Mouse (Mus musculus): ENCODE results near the gene Tas2r140. TPM values are rescaled to one million over a fixed set of nuclear protein-coding genes. Genes with fewer than 3 reads are reported as not detected.
A peak's percentile ranks its signal among the peaks of the same experiment; 100 is the strongest.

Tas2r140 gene
- not detected in 2 replicates for polyA plus RNA-seq (2016; fragmentation: Nextera tagmentation; extraction: Ambion mirVana)

DNA sequence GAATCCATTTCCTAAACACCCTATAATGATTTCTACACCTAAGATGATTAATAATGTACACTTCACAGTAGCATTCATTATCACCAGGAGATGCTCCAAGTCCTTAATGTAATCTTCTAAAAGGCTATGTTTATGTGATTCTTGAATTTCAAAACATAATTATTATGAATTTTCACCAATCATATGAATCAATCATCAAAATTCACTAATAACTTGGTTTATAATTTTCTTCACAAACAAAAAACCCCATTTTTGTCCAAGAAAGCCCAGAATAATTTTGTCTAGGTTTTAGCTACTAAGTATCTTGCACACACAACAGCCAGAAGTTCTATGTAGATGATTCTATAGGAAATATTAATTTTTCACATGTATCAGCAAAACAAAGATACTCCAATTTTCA lies at the start of gene Tas2r140:
TSS of gene Tas2r140 (minus strand) at position 101 of the 400 bp plus-strand sequence.
- Histone ChIP-seq H3K9me3 (no peaks in the 10 kb centered on the region), H3K36me3 (no peaks in the 10 kb centered on the region), H3K4me2 (replicated peaks) (no peak within 1 kb of the TSS), H3K4me3 (no peak within 1 kb of the TSS), H3K27ac (no peak within 1 kb of the TSS), H3K27me3 (replicated peaks) (no peaks in the 10 kb centered on the region), H3K4me1 (no peaks in the 10 kb centered on the region), H3K9ac (no peak within 1 kb of the TSS)
- ATAC-seq (ENCODE audit: low FRiP score, low read depth): no peak

DNA sequence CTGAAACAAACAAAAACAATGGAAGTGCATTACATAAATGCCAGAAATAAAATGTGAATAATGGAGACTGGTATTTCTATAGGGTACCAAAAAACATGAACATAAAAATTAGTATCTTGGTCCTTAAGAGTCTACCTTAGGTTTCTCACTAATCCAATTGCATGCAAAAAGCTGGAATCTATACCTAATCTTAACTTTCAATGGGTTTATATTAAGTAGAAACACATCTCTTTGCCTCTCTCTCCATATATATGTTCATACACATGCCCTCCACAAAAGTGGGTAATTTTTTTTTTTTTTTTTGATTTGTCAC lies 48.9 kb upstream of the Tas2r140 start, which contains the start of gene Smim10l1:
TSS of gene Smim10l1 (plus strand) at position 301 of the 313 bp plus-strand sequence.
- no peaks in the 10 kb centered on the region for H3K9me3 ChIP-seq
- H3K36me3 ChIP-seq: 0 out of 2 replicates have a peak, but pooled peaks cover 4% of the 10 kb centered on the region
- no peak for ATAC-seq (ENCODE audit: low FRiP score, low read depth)
- H3K4me2 ChIP-seq (replicated peaks): peak within 1 kb of the TSS; percentile 62
- H3K27me3 ChIP-seq (replicated peaks): no peaks in the 10 kb centered on the region
- peak within 1 kb of the TSS; percentile 79 for H3K4me3 ChIP-seq
- peak within 1 kb of the TSS; percentile 93 for H3K9ac ChIP-seq
- H3K4me1 ChIP-seq: no peaks in the 10 kb centered on the region
- peak within 1 kb of the TSS; percentile 92 for H3K27ac ChIP-seq

DNA sequence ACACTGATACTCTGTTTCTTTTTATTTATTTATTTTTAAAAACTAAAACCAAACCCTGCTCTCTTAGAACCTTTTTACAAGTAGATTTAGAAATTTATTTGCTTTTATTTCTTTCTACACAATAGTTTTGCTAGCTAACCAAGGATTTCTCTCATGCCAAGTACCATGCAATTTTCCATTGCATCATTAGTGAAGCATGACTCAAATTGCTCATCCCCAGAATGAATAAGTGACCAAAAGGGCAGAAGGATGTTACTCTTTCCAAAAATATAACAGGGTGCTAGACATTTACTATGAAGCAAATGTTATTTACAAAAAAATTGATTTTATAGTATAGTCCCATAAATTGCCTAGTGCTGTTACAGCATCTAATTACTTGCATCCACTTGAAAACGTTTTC lies 46.8 kb upstream of the Tas2r140 start:
- H3K27ac ChIP-seq: no peak overlapping the region
- 56% methylated on average over 1 of the region's 1 CpGs for WGBS
- no peak overlapping the region for H3K9ac ChIP-seq
- no peaks in the 10 kb centered on the region for H3K9me3 ChIP-seq
- H3K4me2 ChIP-seq (replicated peaks): no peak overlapping the region
- no peaks in the 10 kb centered on the region for H3K36me3 ChIP-seq
- ATAC-seq (ENCODE audit: low FRiP score, low read depth): no peak
- H3K27me3 ChIP-seq (replicated peaks): no peaks in the 10 kb centered on the region
- no peaks in the 10 kb centered on the region for H3K4me1 ChIP-seq
- H3K4me3 ChIP-seq: no peak overlapping the region

DNA sequence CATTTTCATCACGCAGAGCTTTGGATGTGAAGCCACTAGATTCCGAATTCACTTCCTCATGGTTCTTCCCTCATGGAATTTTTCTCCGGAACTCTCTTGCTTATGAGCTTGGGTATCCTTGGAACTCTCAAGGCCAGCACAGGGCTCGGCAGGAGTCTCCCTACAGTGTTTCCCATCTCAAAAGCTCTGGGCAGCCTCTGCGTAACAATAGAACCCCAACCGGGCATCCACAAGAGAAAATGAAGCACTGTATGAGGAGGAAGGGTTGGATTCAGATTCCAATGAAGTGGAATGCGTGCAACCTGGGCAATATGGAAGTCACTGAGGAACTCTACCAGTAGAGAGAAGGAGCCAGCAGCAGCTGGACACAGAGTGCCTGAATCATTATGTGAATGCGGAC lies 36.6 kb upstream of the Tas2r140 start:
- Histone ChIP-seq H3K9ac (no peak overlapping the region), H3K4me1 (no peaks in the 10 kb centered on the region), H3K9me3 (no peaks in the 10 kb centered on the region), H3K36me3 (no peaks in the 10 kb centered on the region), H3K4me2 (replicated peaks) (no peak overlapping the region), H3K27me3 (replicated peaks) (no peaks in the 10 kb centered on the region), H3K4me3 (no peak overlapping the region), H3K27ac (no peak overlapping the region)
- WGBS: 78% methylated on average over 8 of the region's 8 CpGs
- ATAC-seq (ENCODE audit: low FRiP score, low read depth): no peak

DNA sequence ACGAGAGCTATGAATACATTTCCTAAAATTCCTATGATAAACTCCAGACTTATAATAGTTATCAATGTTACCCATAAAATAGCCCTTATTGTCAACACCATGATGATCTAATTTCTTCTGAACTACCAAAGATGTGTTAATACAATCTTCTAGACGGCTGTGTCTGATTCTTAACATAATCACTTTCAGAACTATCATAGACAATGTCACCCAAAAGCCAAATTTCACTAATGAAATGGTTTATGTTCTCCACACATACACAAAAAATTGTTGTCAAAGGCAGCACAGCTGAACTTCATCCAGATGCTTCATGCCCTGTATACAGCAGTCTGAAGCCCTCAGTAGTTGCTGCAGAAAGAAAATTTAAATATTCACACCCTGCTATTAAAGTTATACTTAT lies 18.6 kb downstream of the Tas2r140 start, which contains the start of gene Tas2r103:
TSS of gene Tas2r103 (minus strand) at position 101 of the 400 bp plus-strand sequence.
- 86% methylated on average over 2 of the region's 2 CpGs for WGBS
- H3K36me3 ChIP-seq: no peaks in the 10 kb centered on the region
- no peak within 1 kb of the TSS for H3K9ac ChIP-seq
- no peaks in the 10 kb centered on the region for H3K27me3 ChIP-seq (replicated peaks)
- H3K27ac ChIP-seq: no peak within 1 kb of the TSS
- H3K4me2 ChIP-seq (replicated peaks): no peak within 1 kb of the TSS
- no peaks in the 10 kb centered on the region for H3K9me3 ChIP-seq
- H3K4me3 ChIP-seq: no peak within 1 kb of the TSS
- ATAC-seq (ENCODE audit: low FRiP score, low read depth): no peak
- H3K4me1 ChIP-seq: no peaks in the 10 kb centered on the region

Other genes starting within 250 kb of the Tas2r140 start
- not detected in 2 replicates for gene Tas2r123, start 208.7 kb downstream of the Tas2r140 start, polyA plus RNA-seq (2016; fragmentation: Nextera tagmentation; extraction: Ambion mirVana)
- not detected in 2 replicates for gene Tas2r116, start 200.4 kb downstream of the Tas2r140 start, polyA plus RNA-seq (2016; fragmentation: Nextera tagmentation; extraction: Ambion mirVana)
- gene Tas2r110, start 187.8 kb downstream of the Tas2r140 start, polyA plus RNA-seq (2016; fragmentation: Nextera tagmentation; extraction: Ambion mirVana): not detected in 2 replicates
- not detected in 2 replicates for gene Tas2r113, start 162.8 kb downstream of the Tas2r140 start, polyA plus RNA-seq (2016; fragmentation: Nextera tagmentation; extraction: Ambion mirVana)
- gene Tas2r125, start 146.2 kb downstream of the Tas2r140 start, polyA plus RNA-seq (2016; fragmentation: Nextera tagmentation; extraction: Ambion mirVana): 0.22 and 0.43 TPM in 2 replicates
- gene Tas2r129, start 104.7 kb downstream of the Tas2r140 start, polyA plus RNA-seq (2016; fragmentation: Nextera tagmentation; extraction: Ambion mirVana): not detected in 2 replicates
- gene Tas2r131, start 97.9 kb downstream of the Tas2r140 start, polyA plus RNA-seq (2016; fragmentation: Nextera tagmentation; extraction: Ambion mirVana): not detected in 2 replicates
- not detected in 2 replicates for gene Tas2r109, start 74.9 kb downstream of the Tas2r140 start, polyA plus RNA-seq (2016; fragmentation: Nextera tagmentation; extraction: Ambion mirVana)
- not detected in 2 replicates for gene Tas2r103, start 18.7 kb downstream of the Tas2r140 start, polyA plus RNA-seq (2016; fragmentation: Nextera tagmentation; extraction: Ambion mirVana)
- 94.4 and 102 TPM in 2 replicates for gene Smim10l1, start 49.1 kb upstream of the Tas2r140 start, polyA plus RNA-seq (2016; fragmentation: Nextera tagmentation; extraction: Ambion mirVana)
- not detected in 2 replicates for gene 5530400C23Rik, start 236.4 kb upstream of the Tas2r140 start, polyA plus RNA-seq (2016; fragmentation: Nextera tagmentation; extraction: Ambion mirVana)